Mouse (Mus musculus): ENCODE results near the gene Dusp12.
A peak's percentile ranks its signal among the peaks of the same experiment; 100 is the strongest.

Gene Dusp12

DNA sequence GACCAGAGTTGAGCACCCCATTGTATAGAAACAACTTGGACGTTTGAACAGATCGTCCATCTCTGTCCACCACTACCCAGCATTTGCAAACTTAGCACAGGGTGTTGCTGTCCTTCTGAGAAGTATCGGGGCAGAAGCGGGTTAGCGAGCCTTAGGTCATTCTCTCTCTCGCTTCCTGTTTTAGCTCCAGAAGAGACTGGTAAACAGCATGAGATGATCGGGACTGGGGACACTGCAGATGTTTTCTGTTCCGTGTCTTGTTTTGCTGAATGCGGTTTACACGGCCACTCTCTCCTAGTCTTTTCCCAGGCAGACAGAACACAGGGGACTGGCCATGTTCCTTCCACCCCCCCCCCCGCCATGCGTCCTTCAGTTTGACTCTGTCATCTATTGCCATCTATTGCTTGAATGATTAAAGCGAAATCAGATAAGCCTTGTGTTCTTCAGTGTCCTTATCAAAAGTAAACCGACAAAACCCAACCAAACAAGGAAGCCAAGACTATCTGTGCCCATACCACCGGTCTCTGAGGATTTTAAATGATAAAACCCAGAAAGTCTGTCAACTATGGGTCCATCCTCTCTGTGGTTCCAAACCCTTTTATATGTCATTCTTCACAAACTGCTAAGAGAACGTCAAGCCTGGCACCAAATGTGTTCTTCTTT is 13.2 kb upstream of the Dusp12 start:
- DNase-seq (ENCODE audit: low read depth, low spot score) = no peak

DNA sequence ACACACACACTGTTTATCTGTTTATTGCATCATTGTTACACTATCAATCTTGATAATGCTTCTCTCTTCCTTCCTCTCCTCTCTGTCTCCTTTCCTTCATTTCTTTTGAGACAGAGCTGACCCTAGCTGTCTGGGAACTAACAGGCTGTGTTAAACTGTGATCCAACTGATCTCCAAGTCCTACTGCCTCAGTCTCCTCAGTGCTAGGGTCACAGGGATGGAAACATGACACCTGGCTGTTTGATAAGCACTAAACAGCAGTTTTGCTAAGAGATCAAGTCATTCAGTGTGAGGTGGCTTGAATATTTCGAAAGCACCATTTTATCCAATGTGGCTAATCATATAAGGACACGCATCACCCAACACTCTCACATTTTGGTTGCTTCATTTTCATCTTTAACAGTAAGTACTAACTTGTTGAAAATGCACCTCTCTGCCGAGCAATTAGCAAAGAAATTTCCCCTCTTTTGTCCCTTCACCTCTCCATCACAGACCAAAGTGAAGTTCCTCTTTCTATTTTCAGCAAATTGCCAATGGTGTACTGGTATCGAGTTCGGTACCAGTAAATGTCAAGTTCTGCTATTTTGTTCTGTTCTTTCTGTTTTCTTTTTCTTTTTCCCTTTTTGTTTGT is 11.4 kb upstream of the Dusp12 start:
- DNase-seq (ENCODE audit: low read depth, low spot score) = no peak

DNA sequence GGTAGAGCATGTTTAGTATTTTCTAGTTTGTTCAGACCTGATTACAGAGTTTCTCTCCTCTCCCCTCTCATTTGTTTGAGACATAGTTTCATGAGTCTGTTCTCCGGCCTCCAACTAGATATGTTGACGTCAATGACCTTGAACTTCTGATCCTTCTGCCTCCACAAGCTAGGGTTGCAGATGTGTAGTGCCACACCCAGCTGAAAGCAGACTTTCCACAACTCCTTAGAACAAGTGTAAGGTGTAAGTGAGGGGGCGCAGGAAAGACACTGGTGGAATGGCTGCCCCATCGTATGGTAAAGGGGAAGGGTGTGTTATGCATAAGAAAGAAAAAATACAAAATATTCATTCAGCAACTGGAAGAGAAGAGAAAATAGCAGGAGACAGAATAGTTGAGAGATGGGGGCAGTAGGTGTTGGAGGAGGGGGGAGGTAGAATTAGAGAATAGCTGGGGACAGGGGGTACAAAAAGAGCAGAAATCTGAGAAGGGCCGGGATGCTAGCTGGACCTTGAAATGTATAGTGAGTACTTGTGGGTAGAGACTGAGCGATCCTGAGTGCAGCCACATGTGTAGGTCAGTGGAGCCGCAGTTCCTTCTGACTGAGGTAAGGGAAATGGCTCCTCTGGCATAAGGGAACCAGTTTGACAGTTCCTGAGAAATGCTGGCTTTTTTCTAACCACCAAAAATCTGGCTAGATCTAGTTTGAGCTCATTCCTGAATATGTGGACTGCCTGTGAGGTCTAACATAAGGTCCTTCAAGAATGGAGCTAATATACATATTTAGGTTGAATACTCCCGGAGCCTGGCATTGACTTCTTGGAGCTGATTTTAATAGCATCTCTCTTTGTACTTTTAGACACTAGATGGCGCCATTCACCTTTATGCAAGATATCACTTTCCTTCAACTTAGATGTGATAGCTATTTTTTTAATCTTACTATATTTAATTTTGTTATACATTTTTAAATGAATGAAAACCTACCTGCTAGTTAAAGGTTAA is 9.6 kb upstream of the Dusp12 start:
- DNase-seq (ENCODE audit: low read depth, low spot score) = peak; percentile 47

DNA sequence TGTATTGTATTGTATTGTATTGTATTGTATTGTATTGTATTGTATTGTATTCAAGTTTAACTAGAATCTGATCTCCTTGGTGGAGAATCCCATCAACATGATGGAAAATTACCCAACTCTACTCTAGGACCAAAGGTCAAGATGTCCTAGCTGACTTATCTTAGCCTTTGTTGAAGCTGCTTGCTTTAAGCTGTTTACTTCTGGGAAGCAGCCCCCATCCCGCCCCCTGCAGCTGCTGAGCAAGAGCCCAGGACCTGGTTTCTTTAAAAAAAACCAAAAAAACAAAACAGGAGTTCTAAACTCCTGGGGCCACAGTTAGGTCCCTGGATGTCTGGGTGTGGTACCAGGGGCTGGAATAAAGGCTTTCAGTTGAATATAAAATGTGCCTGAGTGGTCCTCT is 6.9 kb upstream of the Dusp12 start:
- no peak for DNase-seq (ENCODE audit: low read depth, low spot score)

DNA sequence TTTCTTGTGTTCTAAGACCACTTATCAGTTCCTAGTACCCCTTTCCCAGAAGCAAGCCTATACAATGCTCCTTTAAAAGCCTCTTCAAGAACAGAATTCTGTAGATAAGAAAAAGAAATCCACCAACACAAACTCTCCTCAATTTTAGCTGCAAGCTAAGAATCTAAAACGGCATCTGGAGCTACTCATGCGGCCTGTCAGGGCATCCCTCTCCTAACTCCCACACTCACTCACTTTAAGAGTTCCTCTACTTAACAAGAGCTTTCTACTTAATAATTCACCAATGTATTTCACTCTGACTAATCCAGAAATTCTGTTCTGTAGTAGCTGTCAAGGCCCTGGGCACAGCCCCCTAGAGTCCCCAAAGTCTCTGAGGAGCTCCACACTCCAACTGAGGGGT is 6.3 kb upstream of the Dusp12 start:
- DNase-seq (ENCODE audit: low read depth, low spot score) = no peak

DNA sequence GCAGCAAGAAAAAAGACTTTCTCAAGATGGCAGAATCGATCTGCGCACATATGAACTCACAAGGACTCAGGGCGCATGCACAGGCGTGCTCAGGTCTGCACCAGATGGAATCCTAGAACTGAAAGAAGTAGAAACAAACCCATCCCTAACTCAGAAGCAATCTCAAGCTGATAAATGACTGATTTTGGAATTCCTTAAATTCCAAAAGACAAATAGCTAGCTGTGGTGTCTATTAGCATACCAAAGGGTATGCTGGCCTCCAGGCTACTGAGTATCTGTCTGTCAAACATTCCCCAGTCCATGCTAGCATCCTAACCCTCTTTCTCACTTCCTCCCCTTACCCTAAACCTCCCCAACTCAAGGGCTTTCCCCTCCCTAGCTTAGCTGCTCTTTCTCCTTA is 4.0 kb upstream of the Dusp12 start:
- DNase-seq (ENCODE audit: low read depth, low spot score) = no peak

DNA sequence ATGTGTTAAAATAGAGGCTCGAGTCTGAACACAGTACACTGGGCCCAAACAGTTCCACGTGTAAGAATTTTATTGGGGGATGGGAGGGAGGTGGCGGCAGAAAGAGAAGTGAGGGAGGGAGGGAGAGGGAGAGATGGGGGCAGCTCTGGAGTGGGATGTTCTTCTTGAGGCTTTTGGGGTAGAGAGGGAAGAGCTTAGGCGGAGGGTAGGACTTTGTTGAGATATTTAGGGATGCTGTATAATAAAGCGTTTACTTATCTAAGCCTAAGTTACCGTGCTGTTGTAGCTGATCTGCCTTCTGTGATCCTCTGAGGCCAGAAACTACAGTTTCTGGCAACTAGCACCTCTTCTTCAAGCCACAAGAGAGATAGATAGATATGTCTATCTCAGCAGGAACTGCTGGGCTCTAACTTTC is 711 bp upstream of the Dusp12 start:
- no peak for DNase-seq (ENCODE audit: low read depth, low spot score)

DNA sequence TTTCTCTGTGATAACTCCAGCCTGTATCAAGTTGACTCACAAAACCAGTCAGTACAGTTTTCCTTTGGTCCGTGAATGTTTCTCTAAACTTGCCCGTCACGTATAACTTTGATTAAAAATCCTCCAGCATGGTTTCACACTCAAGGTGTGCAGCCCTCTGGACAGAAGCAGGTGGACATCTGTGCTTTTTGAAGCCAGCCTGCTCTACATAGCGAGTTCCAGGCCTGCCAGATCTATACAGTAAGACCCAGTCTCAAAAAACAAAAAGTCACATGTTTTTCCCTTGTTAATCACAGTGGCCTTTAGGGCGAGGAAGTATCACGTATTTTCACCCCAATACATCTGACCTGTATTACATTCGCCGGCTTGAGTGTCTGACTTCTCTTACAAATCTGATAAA is 950 bp downstream of the Dusp12 start:
- DNase-seq (ENCODE audit: low read depth, low spot score) = no peak

DNA sequence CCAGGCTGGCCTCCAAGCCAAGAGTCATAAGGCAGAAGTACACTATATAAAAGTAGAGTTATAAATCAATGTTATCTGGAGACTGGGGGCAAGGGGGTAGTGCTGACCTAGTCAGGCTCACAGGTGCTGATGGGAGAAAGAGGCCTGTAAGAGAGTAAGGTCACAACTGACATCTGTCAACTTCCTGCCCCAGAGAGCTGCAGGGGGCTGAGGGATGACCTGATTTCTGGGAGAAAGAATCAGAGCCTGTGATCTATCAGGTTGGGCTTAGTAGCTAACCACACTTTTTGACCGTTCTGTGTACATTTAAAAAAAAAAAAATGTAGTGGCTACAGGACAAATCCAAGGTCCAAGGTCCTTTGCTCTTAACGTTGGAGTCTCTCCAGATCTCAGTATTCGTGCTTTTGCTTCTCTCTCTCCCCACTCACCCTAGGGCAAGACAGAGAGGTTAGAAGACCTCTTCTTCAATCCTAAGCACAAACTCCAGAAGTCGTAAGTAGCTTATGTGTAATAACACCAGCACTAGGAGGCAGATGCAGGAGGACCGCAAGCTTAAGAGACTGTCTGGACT is 2.3 kb downstream of the Dusp12 start:
- no peak for DNase-seq (ENCODE audit: low read depth, low spot score)

DNA sequence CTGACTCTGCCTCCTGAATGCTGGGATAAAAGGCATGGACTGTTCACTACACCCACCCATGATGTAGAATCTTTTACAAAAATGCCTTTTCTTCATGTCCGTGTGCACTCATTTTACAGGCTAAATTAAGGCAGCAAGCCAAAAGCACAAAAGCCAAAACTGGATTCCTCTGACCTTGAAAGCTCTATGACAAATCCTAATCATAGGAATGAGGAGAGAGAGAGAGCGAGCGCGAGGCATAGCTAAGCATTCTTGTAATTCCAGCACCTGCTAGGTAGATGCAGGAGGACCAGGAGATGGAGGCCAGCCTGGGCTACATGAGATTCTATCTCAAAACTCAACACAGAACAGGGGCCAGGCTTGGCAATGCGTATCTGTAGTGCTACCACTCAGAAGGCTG is 8.4 kb downstream of the Dusp12 start:
- DNase-seq (ENCODE audit: low read depth, low spot score) = no peak

DNA sequence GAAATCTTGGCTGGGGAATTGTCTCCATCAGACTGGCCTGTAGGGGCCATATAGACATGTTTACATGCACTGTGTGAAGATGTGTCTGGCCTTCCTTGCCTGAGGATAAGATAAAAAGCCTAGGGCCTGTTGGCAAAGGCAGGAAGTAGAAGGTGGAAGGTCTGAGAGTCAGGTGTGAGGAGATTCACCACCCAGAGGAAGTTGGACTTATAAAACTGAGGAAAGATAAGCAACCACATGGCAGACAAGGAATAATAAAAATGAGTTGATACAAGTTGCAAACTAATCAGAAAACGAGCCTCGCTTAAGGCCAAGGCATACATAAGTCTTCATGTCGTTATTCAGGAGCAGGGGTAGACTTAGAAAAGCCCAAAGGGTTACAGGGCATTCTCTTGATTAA is 9.7 kb downstream of the Dusp12 start:
- no peak for DNase-seq (ENCODE audit: low read depth, low spot score)

DNA sequence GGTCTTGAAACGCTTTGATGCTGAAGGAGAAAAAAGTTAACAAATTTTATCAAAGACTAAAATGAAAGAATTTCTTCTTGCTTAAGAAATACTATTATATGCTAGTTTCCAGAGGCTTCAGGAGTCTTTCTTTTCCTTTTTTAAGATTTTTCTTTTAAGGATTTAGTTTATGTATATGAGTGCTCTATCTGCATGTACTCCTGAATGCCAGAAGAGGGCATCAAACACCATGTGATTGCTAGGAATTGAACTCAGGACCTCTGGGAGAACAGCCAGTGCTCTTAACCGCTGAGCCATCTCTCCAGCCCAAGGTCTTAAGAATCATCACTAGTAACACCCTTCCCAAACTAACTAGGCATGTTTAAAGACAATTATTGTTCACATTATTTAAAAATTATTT is 13.4 kb downstream of the Dusp12 start:
- DNase-seq (ENCODE audit: low read depth, low spot score) = no peak

DNA sequence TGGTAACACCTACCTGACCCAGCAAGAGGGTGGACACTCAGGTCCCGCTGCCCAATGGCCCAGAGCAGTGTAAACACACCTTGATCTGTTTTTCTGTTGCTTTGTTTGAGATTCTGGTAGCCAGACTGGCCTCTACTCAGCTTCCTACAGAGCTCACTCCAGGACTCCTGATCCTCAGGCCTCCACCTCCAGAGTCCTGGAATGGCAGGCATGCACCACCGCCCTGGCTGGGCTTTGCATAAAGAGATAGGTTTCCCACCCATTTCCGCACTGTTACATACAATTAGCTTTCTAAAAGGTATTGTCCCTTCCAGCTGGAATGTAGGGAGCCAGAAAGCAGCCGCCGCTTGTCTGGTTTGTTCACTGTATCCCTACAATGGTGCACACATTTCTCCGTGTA is 13.9 kb downstream of the Dusp12 start:
- no peak for DNase-seq (ENCODE audit: low read depth, low spot score)

DNA sequence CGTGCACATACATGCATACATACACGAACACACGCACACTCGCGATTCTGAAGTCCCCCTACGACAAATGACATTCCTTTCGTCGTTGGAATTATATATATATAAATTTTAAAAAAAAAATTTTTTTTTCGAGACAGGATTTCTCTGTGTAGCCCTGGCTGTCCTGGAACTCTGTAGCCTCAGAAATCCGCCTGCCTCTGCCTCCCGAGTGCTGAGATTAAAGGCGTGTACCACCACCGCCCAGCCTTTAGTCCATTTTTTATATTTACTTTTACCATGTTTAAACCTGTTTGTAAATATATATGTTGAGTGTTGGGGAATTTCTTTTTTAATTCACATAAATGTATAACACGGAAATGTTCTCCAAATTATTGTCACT is 16.4 kb downstream of the Dusp12 start:
- DNase-seq (ENCODE audit: low read depth, low spot score) = no peak

DNA sequence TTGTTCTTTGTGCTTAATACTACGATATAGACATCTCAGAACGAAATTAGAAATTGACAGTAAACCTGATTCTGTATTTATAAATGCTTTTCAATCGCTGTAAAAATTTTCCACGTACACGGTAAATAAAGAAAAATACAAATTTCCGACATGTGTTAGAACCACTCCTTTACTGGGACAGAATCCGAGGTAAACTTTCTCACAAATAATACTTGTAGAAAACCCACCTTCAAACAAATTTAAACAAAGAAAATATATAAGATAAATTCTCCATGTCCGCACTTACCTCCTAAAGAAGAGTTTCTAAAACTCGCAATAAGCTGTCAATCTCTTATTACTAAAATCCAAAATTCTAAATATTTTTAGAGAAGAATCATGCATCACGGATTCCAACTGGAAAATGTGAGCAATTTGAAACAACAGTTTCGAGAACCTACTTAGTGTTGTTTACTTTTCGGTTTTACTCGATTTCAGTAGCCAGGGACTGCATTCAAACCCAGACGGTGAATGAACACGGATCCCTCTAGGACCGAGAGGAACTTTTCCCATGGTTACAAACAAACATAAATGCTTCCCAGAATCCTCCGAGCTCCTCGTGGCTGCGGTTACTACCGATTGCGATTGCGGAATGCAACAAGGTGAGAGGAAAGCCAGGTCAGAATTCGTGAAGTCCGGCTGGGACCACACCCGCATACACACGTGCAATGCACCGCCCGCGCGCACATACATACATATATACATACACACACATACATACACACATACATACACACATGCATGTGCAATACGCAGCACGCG is 17.0 kb downstream of the Dusp12 start:
- peak; percentile 78 for DNase-seq (ENCODE audit: low read depth, low spot score)

DNA sequence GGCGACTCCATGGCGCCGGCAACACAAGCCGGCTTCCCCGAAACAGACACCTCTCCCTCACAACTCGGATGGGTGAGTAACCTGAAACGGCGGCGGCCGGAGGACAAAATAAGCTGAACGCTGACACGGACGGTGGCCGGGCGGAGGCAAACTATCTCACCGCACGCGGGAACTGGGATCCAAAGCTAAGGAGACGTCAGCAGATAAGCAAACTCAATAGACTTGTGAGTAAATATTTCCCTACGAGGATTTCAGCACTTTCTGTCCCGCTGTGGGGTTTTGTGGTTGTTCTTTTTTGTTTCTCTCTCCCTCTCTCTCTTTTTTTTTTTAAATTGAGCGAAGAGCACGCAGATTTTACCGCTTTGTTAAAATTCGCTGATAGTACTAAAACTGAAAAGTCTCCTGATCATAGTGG is 17.6 kb downstream of the Dusp12 start, which contains the start of gene Atf6:
TSS of gene Atf6 (minus strand) at position 81 of the 415 bp plus-strand sequence.
- peak; percentile 78 for DNase-seq (ENCODE audit: low read depth, low spot score)

DNA sequence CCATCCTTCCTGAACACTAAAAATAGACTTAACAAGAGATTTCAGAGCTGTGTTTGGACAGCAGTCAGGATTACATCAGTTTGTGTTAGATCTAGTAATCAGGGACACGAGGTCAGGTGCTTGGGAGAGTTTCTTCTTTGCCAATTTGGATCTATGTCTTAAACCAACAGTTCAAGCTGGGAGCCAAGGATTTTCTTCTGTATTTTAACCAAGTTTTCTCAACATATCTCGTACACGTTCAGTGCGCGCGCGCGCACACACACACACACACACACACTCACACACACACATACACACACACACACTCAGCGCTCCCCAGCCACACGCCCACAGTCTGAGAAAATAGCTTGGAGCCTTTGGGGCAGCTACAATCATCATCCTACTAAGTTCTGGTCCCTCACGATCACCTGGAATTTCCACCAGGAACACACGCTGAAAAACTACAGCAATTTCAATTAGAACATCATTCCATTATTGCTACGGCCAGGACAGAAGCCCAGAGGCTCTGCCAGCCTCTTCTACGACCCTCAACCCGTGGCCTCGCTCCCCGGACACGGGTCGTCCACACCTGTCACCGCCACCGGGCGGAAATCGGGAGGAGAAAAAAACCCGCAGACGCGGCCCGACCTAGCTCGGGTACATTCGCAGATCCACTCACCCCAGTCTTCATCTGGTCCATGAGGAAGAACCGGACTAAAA is 18.2 kb downstream of the Dusp12 start:
- DNase-seq (ENCODE audit: low read depth, low spot score) = no peak

DNA sequence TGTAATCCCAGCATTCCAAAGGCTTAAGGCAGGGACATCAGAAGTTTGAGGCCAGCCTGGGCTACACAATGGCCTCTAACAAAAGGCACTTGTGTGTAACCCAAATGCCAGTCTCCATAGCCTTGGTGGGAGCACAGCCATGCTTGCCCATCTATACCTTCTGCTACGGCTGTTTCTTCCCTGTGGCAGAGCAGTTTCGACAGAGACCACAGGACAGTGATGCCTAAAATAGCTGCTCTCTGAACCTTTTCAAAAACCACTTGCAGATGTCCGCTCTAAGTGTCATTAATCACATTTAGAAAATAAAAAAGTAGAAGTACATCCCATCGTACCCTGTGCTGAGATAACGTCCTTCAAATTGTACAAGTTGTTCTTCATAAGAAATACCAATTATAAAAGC is 19.9 kb downstream of the Dusp12 start:
- no peak for DNase-seq (ENCODE audit: low read depth, low spot score)

DNA sequence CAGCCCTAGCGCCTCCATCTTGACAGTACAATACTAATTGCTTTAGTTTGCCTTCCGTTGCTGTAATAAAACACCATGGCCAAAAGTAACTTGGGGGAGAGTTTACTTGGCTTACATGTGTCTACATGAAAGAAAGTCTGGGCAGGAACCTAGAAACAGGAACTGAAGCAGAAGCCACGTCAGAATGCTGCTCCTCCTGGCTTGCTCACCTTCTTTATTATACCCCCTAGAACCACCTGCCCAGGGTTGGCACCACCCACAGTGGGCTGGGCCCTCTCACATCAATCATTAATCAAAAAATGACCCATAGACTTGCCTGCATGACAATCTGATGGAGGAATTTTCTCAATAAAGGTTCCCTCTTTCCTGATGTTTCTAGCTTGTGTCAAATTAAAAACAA is 20.6 kb downstream of the Dusp12 start:
- no peak for DNase-seq (ENCODE audit: low read depth, low spot score)

DNA sequence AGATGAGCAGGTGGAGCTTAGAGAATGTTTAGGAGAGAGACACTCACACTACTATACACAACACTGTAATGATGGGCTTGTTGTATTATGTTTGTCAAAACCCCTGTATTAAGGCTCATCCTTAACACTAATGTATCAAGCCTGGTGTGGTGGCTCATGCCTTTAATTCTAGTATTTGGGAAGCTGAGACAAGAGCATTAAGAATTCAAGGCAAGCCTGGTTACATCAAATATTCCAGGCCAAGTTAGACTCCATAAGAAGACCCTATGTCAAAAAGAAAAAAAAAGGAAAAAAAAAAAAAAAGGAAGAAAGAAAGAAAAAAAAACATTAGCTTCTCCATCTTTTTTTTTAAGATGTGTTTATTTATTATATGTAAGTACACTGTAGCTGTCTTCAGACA is 21.1 kb downstream of the Dusp12 start:
- DNase-seq (ENCODE audit: low read depth, low spot score) = no peak

DNA sequence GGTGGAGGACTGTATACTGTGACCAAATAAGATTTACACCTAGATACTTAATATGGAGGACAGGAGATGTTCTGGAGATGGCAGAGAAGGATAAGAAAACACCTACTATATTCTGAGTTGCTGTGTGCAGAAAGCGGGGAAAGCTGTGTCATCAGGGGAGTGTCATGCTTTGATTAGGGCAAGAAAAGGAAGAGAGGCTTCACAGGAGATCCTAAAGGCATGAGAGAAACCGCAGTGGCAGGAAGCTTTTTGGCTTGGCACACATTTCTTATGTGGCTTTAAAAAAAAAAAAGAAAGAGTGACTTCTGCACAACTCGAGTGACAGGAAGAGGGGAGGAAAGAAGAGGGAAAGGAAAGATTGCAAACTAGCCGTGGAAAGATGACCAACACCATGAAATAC is 22.3 kb downstream of the Dusp12 start:
- DNase-seq (ENCODE audit: low read depth, low spot score) = no peak

Measured in embryo, embryonic 11.5 days (tissue).